Mouse (Mus musculus) ES-CJ7 (cell line): ENCODE results near the gene Olfr49.
A peak's percentile ranks its signal among the peaks of the same experiment; 100 is the strongest.
"Not testable (repeated sequence)": the region's sequence is repeated elsewhere in the genome, so short reads cannot be mapped to it uniquely, and the experiment has no call there.

Experiments
- DNase-seq: peaks from one replicate; pipeline ENCODE4 v3.0.0; 2011; ENCODE audit warnings: low read depth, low spot score

Olfr49 gene

DNA sequence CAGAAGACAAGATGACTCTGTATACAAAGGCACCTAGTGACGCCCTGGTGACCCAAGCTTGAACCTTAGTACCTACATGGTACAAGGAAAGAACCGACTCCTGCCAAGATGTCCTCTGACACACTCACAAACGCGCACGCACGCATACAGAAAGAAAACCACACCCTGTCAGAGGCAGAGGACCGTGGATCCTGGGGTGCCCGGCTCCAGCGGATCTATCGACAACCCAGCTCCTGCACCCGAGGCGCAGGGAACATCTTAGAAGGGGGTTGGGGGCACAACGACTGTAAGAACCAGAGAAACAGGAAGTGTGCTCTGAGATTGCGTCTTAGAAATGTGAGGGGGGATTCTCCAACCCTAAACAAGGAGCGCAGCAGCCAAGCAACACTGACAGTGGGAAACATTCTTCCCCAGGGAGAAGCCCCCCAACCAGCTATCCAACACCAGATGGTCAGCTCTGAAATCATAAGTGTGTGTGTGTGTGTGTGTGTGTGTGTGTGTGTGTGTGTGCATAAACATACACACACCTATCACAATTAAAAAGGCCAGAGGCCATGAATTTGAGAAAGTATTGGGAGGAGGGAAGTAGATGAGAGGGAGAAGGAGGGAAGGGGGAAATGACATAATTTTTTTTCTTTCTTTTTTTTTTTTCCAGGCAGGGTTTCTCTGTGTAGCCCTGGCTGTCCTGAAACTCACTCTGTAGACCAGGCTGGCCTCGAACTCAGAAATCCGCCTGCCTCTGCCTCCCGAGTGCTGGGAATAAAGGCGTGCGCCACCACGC, 53.4 kb downstream of the Olfr49 start:
- DNase-seq, result no peak

DNA sequence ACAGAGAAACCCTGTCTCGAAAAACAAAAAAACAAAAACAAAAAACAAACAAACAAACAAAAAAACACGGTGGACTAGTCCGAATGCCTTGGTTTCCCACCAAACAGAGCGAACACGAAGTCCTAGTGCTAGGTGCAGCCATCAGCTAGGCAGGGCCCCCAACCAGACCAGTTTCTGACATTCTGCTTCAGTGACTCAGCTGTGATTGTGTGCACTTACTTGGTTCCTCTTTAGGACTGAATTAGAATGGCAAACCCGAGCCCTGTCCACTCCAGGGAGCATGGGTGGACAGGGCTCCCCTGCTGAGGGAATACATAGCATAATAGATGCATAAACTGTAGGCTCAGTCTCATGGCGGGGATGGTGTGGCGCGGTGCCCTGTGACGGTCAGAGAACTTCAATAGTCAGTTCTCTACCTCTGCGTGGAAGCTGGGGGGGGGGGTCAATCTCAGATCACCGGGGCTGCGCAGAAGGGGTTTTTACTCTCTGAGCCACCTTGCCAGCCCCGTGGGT, 54.0 kb downstream of the Olfr49 start:
- no peak for DNase-seq

DNA sequence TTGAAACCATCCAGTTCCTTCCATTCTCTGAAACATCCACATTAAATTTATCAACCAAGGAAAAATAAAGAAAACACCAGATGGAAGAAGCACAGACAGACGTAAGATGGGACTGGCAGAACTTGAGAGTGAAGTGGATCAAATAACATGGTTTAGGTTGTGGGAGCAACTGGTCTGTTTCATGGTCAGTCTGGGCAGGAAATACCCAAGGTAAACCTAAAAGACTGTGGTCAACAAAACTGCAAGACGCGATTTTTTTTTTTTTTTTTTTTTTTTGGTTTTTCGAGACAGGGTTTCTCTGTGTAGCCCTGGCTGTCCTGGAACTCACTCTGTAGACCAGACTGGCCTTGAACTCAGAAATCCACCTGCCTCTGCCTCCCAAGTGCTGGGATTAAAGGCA, 54.9 kb downstream of the Olfr49 start:
- not testable (repeated sequence) for DNase-seq

DNA sequence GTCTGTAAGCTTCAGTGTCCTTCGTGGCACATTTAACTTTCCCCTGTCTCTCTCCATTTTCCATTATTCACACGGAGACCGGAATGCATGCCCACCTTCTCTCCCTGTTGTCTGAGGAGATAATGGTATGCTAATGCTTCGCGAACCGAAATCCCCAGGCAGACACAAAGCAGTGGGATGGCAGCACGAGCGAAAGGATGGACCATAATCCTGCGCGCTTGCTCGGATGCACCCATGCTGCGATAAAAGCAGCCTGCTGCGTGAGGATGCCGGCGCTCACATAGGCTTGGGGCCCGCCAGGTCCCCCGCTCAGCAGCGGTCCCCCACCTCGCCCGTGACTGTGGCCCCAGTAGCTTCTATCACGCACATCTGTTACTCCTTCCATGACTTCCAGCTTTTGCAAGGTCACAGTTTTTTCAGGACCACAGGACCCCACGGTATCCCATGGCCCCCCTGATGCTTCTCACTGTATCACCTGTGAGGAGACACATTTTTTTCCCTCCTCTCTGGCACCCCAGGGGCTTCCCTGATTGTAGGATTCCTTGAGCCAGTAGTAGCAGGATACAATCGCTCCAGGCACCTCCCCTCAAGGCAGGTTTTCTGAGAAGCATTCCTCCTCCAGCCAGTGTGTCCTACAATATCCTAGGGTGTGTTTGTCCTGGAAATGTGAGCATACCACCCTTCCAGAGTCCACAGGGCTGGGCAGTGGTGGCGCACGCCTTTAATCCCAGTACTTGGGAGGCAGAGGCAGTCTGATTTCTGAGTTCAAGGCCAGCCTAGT, 55.6 kb downstream of the Olfr49 start:
- DNase-seq, result peak; percentile 59

DNA sequence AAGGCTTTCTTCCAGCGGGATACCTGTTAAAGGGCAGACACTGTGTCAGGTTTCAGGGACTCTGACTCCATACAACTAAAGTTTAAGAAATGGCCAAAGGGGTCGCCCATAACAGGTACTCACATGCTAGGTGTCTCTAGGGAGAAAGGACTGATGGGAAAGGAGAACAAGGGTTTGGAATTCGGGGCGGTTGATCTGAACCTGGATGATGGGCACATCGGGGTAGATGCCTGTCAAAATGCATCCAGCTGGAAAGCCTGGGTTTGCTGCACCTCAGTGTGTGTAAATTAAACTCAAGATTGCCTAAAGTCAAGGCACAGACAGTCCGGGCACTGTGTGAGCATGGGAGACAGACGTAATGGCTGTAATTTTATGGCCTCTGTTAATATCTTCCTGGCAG, 56.2 kb downstream of the Olfr49 start:
- no peak for DNase-seq
